Mouse (Mus musculus): ENCODE results near the gene Bag5. TPM values are rescaled to one million over a fixed set of nuclear protein-coding genes. Genes with fewer than 3 reads are reported as not detected.

The Bag5 gene
- polyA plus RNA-seq, 1 experiment from 2014 or later, result 62.3 TPM

GRCm38 (mm10) chr12:111710091-111710490 is 3.0 kb downstream of the Bag5 start:
- H3K9ac ChIP-seq, result no peak overlapping the region
- peaks cover 27% of the 10 kb centered on the region for H3K4me1 ChIP-seq
- peaks cover 40% of the 10 kb centered on the region for H3K36me3 ChIP-seq
- H3K4me3 ChIP-seq, result no peak overlapping the region
- no peak for ATAC-seq (ENCODE audit: low FRiP score)
- no peak overlapping the region for H3K27ac ChIP-seq
- H3K4me2 ChIP-seq (replicated peaks), result no peak overlapping the region
- no peaks in the 10 kb centered on the region for H3K27me3 ChIP-seq
- H3K9me3 ChIP-seq (replicated peaks), result no peaks in the 10 kb centered on the region
- WGBS, result 93% methylated on average over 10 of the region's 10 CpGs

GRCm38 (mm10) chr12:111708181-111708580 is 4.9 kb downstream of the Bag5 start:
- H3K27me3 ChIP-seq, result no peaks in the 10 kb centered on the region
- H3K4me2 ChIP-seq (replicated peaks), result no peak overlapping the region
- 82% methylated on average over 4 of the region's 4 CpGs for WGBS
- no peak overlapping the region for H3K4me3 ChIP-seq
- no peaks in the 10 kb centered on the region for H3K9me3 ChIP-seq (replicated peaks)
- H3K36me3 ChIP-seq, result peaks cover 40% of the 10 kb centered on the region
- H3K4me1 ChIP-seq, result peaks cover 14% of the 10 kb centered on the region
- no peak overlapping the region for H3K9ac ChIP-seq
- H3K27ac ChIP-seq, result no peak overlapping the region
- no peak for ATAC-seq (ENCODE audit: low FRiP score)

GRCm38 (mm10) chr12:111705186-111705973 is 7.7 kb downstream of the Bag5 start:
- H3K27me3 ChIP-seq, result no peaks in the 10 kb centered on the region
- no peaks in the 10 kb centered on the region for H3K9me3 ChIP-seq (replicated peaks)
- no peak overlapping the region for H3K9ac ChIP-seq
- 0 out of 2 replicates have a peak, but pooled peaks cover 2% of the 10 kb centered on the region for H3K4me1 ChIP-seq
- no peak overlapping the region for H3K4me2 ChIP-seq (replicated peaks)
- no peak overlapping the region for H3K4me3 ChIP-seq
- ATAC-seq (ENCODE audit: low FRiP score), result no peak
- H3K27ac ChIP-seq, result no peak overlapping the region
- WGBS, result 79% methylated on average over 15 of the region's 15 CpGs
- peaks cover 31% of the 10 kb centered on the region for H3K36me3 ChIP-seq

GRCm38 (mm10) chr12:111704609-111705008 is 8.4 kb downstream of the Bag5 start:
- H3K27ac ChIP-seq, result peak overlapping the region; percentile 2; the same call in 1 of the 2 replicates
- WGBS, result 57% methylated on average over 9 of the region's 9 CpGs
- ATAC-seq (ENCODE audit: low FRiP score), result peak; percentile 46; the same call in 1 of the 2 replicates

GRCm38 (mm10) chr12:111703301-111703700 is 9.8 kb downstream of the Bag5 start:
- no peak for ATAC-seq (ENCODE audit: low FRiP score)
- H3K4me2 ChIP-seq (replicated peaks), result no peak overlapping the region
- no peak overlapping the region for H3K9ac ChIP-seq
- H3K36me3 ChIP-seq, result peaks cover 12% of the 10 kb centered on the region
- H3K9me3 ChIP-seq (replicated peaks), result no peaks in the 10 kb centered on the region
- H3K4me3 ChIP-seq, result no peak overlapping the region
- 83% methylated on average over 3 of the region's 3 CpGs for WGBS
- no peaks in the 10 kb centered on the region for H3K27me3 ChIP-seq
- H3K27ac ChIP-seq, result no peak overlapping the region
- 0 out of 2 replicates have a peak, but pooled peaks cover 8% of the 10 kb centered on the region for H3K4me1 ChIP-seq

More at GRCm38 (mm10) chr12:111704609-111705008, 8.4 kb downstream of the Bag5 start:
- no peaks in the 10 kb centered on the region for H3K27me3 ChIP-seq
- H3K4me2 ChIP-seq (replicated peaks), result no peak overlapping the region
- H3K9me3 ChIP-seq (replicated peaks), result no peaks in the 10 kb centered on the region
- H3K36me3 ChIP-seq, result peaks cover 23% of the 10 kb centered on the region
- H3K9ac ChIP-seq, result no peak overlapping the region
- no peak overlapping the region for H3K4me3 ChIP-seq
- 0 out of 2 replicates have a peak, but pooled peaks cover 2% of the 10 kb centered on the region for H3K4me1 ChIP-seq

- Histone ChIP-seq H3K4me3 (no peak overlapping the region), H3K9me3 (replicated peaks) (no peaks in the 10 kb centered on the region), H3K36me3 (no peaks in the 10 kb centered on the region), H3K4me2 (replicated peaks) (no peak overlapping the region), H3K27ac (no peak overlapping the region), H3K9ac (no peak overlapping the region), H3K4me1 (peaks cover 13% of the 10 kb centered on the region), H3K27me3 (no peaks in the 10 kb centered on the region)
- no peak for ATAC-seq (ENCODE audit: low FRiP score)
- 72% methylated on average over 9 of the region's 9 CpGs for WGBS
Measured at GRCm38 (mm10) chr12:111700920-111701458, 12.1 kb downstream of the Bag5 start.

- ATAC-seq (ENCODE audit: low FRiP score), result no peak
- Histone ChIP-seq H3K4me3 (no peak overlapping the region), H3K9ac (no peak overlapping the region), H3K4me2 (replicated peaks) (no peak overlapping the region), H3K27me3 (no peaks in the 10 kb centered on the region), H3K27ac (no peak overlapping the region), H3K36me3 (no peaks in the 10 kb centered on the region), H3K9me3 (replicated peaks) (no peaks in the 10 kb centered on the region), H3K4me1 (peaks cover 25% of the 10 kb centered on the region)
- WGBS, result 90% methylated on average over 4 of the region's 4 CpGs
Measured at GRCm38 (mm10) chr12:111699542-111699941, 13.5 kb downstream of the Bag5 start.

GRCm38 (mm10) chr12:111698346-111698913 is 14.6 kb downstream of the Bag5 start:
- Histone ChIP-seq H3K4me2 (replicated peaks) (no peak overlapping the region), H3K27me3 (no peaks in the 10 kb centered on the region), H3K36me3 (no peaks in the 10 kb centered on the region), H3K27ac (no peak overlapping the region), H3K9ac (no peak overlapping the region; the same call in 1 of the 2 replicates), H3K4me1 (peaks cover 36% of the 10 kb centered on the region), H3K4me3 (no peak overlapping the region), H3K9me3 (replicated peaks) (no peaks in the 10 kb centered on the region)
- 68% methylated on average over 6 of the region's 6 CpGs for WGBS
- ATAC-seq (ENCODE audit: low FRiP score), result no peak

GRCm38 (mm10) chr12:111697708-111698107 is 15.3 kb downstream of the Bag5 start:
- Histone ChIP-seq H3K9ac (no peak overlapping the region), H3K4me3 (no peak overlapping the region), H3K4me1 (peaks cover 44% of the 10 kb centered on the region), H3K27me3 (no peaks in the 10 kb centered on the region), H3K9me3 (replicated peaks) (no peaks in the 10 kb centered on the region), H3K4me2 (replicated peaks) (no peak overlapping the region), H3K36me3 (no peaks in the 10 kb centered on the region), H3K27ac (no peak overlapping the region)
- WGBS, result 73% methylated on average over 4 of the region's 4 CpGs
- ATAC-seq (ENCODE audit: low FRiP score), result no peak

- no peaks in the 10 kb centered on the region for H3K36me3 ChIP-seq
- H3K27ac ChIP-seq, result peak overlapping the region; percentile 94
- WGBS, result 21% methylated on average over 6 of the region's 6 CpGs
- H3K27me3 ChIP-seq, result no peaks in the 10 kb centered on the region
- peaks cover 58% of the 10 kb centered on the region for H3K4me1 ChIP-seq
- ATAC-seq (ENCODE audit: low FRiP score), result no peak
- H3K9ac ChIP-seq, result no peak overlapping the region
- no peak overlapping the region for H3K4me3 ChIP-seq
- H3K4me2 ChIP-seq (replicated peaks), result no peak overlapping the region
- H3K9me3 ChIP-seq (replicated peaks), result no peaks in the 10 kb centered on the region
Measured at GRCm38 (mm10) chr12:111696239-111696638, 16.8 kb downstream of the Bag5 start.

- Histone ChIP-seq H3K36me3 (no peaks in the 10 kb centered on the region), H3K4me1 (peaks cover 68% of the 10 kb centered on the region), H3K4me2 (replicated peaks) (peak overlapping the region; percentile 32; the same call in 1 of the 2 replicates), H3K9ac (peak overlapping the region; percentile 47), H3K4me3 (no peak overlapping the region), H3K27me3 (no peaks in the 10 kb centered on the region), H3K27ac (peak overlapping the region; percentile 94), H3K9me3 (replicated peaks) (no peaks in the 10 kb centered on the region)
- WGBS, result 30% methylated on average over 13 of the region's 13 CpGs
- ATAC-seq (ENCODE audit: low FRiP score), result peak; percentile 61
Measured at GRCm38 (mm10) chr12:111694880-111695804, 17.9 kb downstream of the Bag5 start.

Data from hindbrain, embryonic 12.5 days (tissue).